In genomic region chr17:65726274-65726673, GRCm38 (mm10) we compare ENCODE assay signal across 9 mouse cellular contexts. TPM values are rescaled to one million over a fixed set of nuclear protein-coding genes. Genes with fewer than 3 reads are reported as not detected.
DNase-seq lines count a peak whose midpoint lies in the region; TF ChIP-seq lines count a peak whose summit lies in the region.
"Had no signal": no experiment of that assay in that cellular context is flagged by ENCODE, and none has a peak within 500 bp of the region (broad histone marks: within the 10 kb centered on the region; RNA-seq: fewer than 3 reads in every experiment).

No protein-coding gene starts in this region.

- 0 out of 2 replicates have a peak, but pooled peaks have one; percentile 7 for TF ChIP-seq EP300 in ES-Bruce4 (IDR thresholded peaks at IDR 0.05; ENCODE audit: insufficient read depth, low read depth, low read length)

- H3K9me3 ChIP-seq in ES-Bruce4 (replicated peaks; ENCODE audit: control insufficient read depth, insufficient read depth, low read length, poor library complexity, severe bottlenecking): no peaks in the 10 kb centered on the region
- H3K9me3 ChIP-seq: heart, embryonic 13.5 days had no signal

- peak overlapping the region; percentile 77 for H3K27ac ChIP-seq in layer of hippocampus, adult 2 months
- peak overlapping the region; percentile 73 for H3K27ac ChIP-seq in ES-Bruce4 (ENCODE audit: insufficient read depth, low read length)
- H3K27ac ChIP-seq in bone marrow macrophage, adult 2 months (ENCODE audit: insufficient read depth, low read depth, low read length): peak overlapping the region; percentile 100
- H3K27ac ChIP-seq: heart, embryonic 13.5 days had no signal

- no peaks in the 10 kb centered on the region for H3K27me3 ChIP-seq in ES-Bruce4 (ENCODE audit: control insufficient read depth, insufficient read depth, low read length, poor library complexity, severe bottlenecking)
- H3K27me3 ChIP-seq: heart, embryonic 13.5 days had no signal

- no peak for DNase-seq in layer of hippocampus, adult 2 months (ENCODE audit: low spot score in 2 of 2)
- no peak for DNase-seq in layer of hippocampus, postnatal 25 days (ENCODE audit: extremely low spot score in 1 of 2, low spot score in 1 of 2)
- peak; percentile 65 for DNase-seq in naive thymus-derived CD4-positive, alpha-beta T cell, adult 2 months (ENCODE audit: low read depth)
- DNase-seq in left cerebral cortex, postnatal 36 days (ENCODE audit: low spot score in 2 of 2): no peak
- no peak for DNase-seq in spleen, adult 12 weeks (ENCODE audit: low spot score)
- DNase-seq in urinary bladder, postnatal 4 days (ENCODE audit: low spot score in 2 of 2): no peak

- no peaks in the 10 kb centered on the region for H3K4me1 ChIP-seq in ES-Bruce4 (ENCODE audit: control insufficient read depth, insufficient read depth, low read length)
- H3K4me1 ChIP-seq in bone marrow macrophage, adult 2 months (ENCODE audit: control insufficient read depth, insufficient read depth, low read length): peaks cover 49% of the 10 kb centered on the region

- H3K9ac ChIP-seq in ES-Bruce4 (ENCODE audit: low read depth, poor library complexity, severe bottlenecking): peak overlapping the region; percentile 71
- H3K9ac ChIP-seq: heart, embryonic 13.5 days had no signal

- H3K36me3 ChIP-seq in ES-Bruce4 (ENCODE audit: control insufficient read depth, insufficient read depth, low read length, poor library complexity, severe bottlenecking): no peaks in the 10 kb centered on the region

- peak; percentile 65 for TF ChIP-seq CTCF in layer of hippocampus, adult 2 months (conservative IDR thresholded peaks at IDR 0.05)
- TF ChIP-seq CTCF in ES-Bruce4 (IDR thresholded peaks at IDR 0.05; ENCODE audit: low read depth, low read length): peak; percentile 54
- peak; percentile 55 for TF ChIP-seq CTCF in bone marrow macrophage, adult 2 months (IDR thresholded peaks at IDR 0.05; ENCODE audit: low read depth, low read length)

- intact Hi-C loops in left cerebral cortex, postnatal 36 days (cut with DNase I): no loop called here

- no peak for TF ChIP-seq POLR2A in ES-Bruce4 (IDR thresholded peaks at IDR 0.05; ENCODE audit: insufficient read depth, low read length)
- TF ChIP-seq POLR2A in bone marrow macrophage, adult 2 months (IDR thresholded peaks at IDR 0.05; ENCODE audit: borderline replicate concordance, low read depth, low read length): no peak

- H3K4me3 ChIP-seq in layer of hippocampus, adult 2 months: no peak overlapping the region
- peak overlapping the region; percentile 42 for H3K4me3 ChIP-seq in ES-Bruce4 (ENCODE audit: low read depth, low read length)
- peak overlapping the region; percentile 21; the same call in 1 of the 2 replicates for H3K4me3 ChIP-seq in bone marrow macrophage, adult 2 months (ENCODE audit: insufficient read depth, low read length)
- H3K4me3 ChIP-seq: heart, embryonic 13.5 days had no signal

RNA-seq across cellular contexts. Expression of gene Rab31, which starts 46.3 kb away (rescaled TPM):
- total RNA-seq in layer of hippocampus, adult 2 months (2021): 10 to 100 TPM; 46.9 TPM
- total RNA-seq in layer of hippocampus, postnatal 25 days (2021): 10 to 100 TPM; 55.7 to 59.0 TPM
- 18.7 and 19.4 TPM in 2 replicates for polyA plus RNA-seq in ES-Bruce4 (2011; ENCODE audit: insufficient read depth, insufficient read length, low read depth, missing spikeins)
- 122 and 128 TPM in 2 replicates for polyA plus RNA-seq in bone marrow macrophage, adult 2 months (2012; ENCODE audit: insufficient read depth, insufficient read length, missing spikeins)
- 10 to 100 TPM; 62.7 to 65.7 TPM for total RNA-seq in left cerebral cortex, postnatal 36 days (2021)

RNA-seq across cellular contexts. Expression of gene Ppp4r1, which starts 56.1 kb away (rescaled TPM):
- 10 to 100 TPM; 32.3 to 35.1 TPM for total RNA-seq in layer of hippocampus, adult 2 months (2021)
- total RNA-seq in layer of hippocampus, postnatal 25 days (2021): 10 to 100 TPM; 27.3 to 34.3 TPM
- polyA plus RNA-seq in ES-Bruce4 (2011; ENCODE audit: insufficient read depth, insufficient read length, low read depth, missing spikeins): 48.4 and 56.7 TPM in 2 replicates
- 58.9 and 64.0 TPM in 2 replicates for polyA plus RNA-seq in bone marrow macrophage, adult 2 months (2012; ENCODE audit: insufficient read depth, insufficient read length, missing spikeins)
- 10 to 100 TPM; 37.4 to 64.8 TPM for total RNA-seq in left cerebral cortex, postnatal 36 days (2021)
